Mouse (Mus musculus): ENCODE results near the gene Slc25a53. TPM values are rescaled to one million over a fixed set of nuclear protein-coding genes. Genes with fewer than 3 reads are reported as not detected.
"Not testable (repeated sequence)": the region's sequence is repeated elsewhere in the genome, so short reads cannot be mapped to it uniquely, and the experiment has no call there.

Slc25a53 gene
- 1 to 10 TPM; 5.7 to 6.1 TPM for total RNA-seq (2021)
- polyA plus RNA-seq (2012; rRNA removed), result 1.1 and 1.3 TPM in 2 replicates
- long read RNA-seq, partial matches to known transcripts, result 0 of 5 reads
- long read RNA-seq, other reads (novel, unspliced or antisense), result 3 of 5 reads

- peak; percentile 85 for DNase-seq
Measured at GRCm38 (mm10) chrX:137038000-137038483, at the start of gene Slc25a53. Slc25a53 (minus strand) TSS chrX:137038302.

- no peak for DNase-seq
Measured at GRCm38 (mm10) chrX:137063202-137063601, 25.1 kb upstream of the Slc25a53 start.

GRCm38 (mm10) chrX:137049425-137050225 is 11.5 kb upstream of the Slc25a53 start, which contains the start of gene Fam199x:
Fam199x (plus strand) TSS chrX:137049594.
- DNase-seq, result peak; percentile 89

GRCm38 (mm10) chrX:137049060-137049424 is 10.9 kb upstream of the Slc25a53 start:
- DNase-seq, result no peak

GRCm38 (mm10) chrX:137038502-137038901 is 400 bp upstream of the Slc25a53 start:
- no peak for DNase-seq

- DNase-seq, result no peak
Measured at GRCm38 (mm10) chrX:137037470-137037999, 567 bp downstream of the Slc25a53 start.

GRCm38 (mm10) chrX:137034322-137034721 is 3.8 kb downstream of the Slc25a53 start:
- no peak for DNase-seq

- DNase-seq, result no peak
Measured at GRCm38 (mm10) chrX:137031726-137032125, 6.4 kb downstream of the Slc25a53 start.

- DNase-seq, result no peak
Measured at GRCm38 (mm10) chrX:137030916-137031315, 7.2 kb downstream of the Slc25a53 start.

- peak; percentile 46 for DNase-seq
Measured at GRCm38 (mm10) chrX:137019310-137019709, 18.8 kb downstream of the Slc25a53 start.

- DNase-seq, result no peak
Measured at GRCm38 (mm10) chrX:137017668-137018067, 20.4 kb downstream of the Slc25a53 start.

- peak; percentile 20 for DNase-seq
Measured at GRCm38 (mm10) chrX:137015099-137015709, 22.9 kb downstream of the Slc25a53 start.

- no peak for DNase-seq
Measured at GRCm38 (mm10) chrX:136996256-136996655, 41.8 kb downstream of the Slc25a53 start.

- DNase-seq, result no peak
Measured at GRCm38 (mm10) chrX:136993641-136994040, 44.5 kb downstream of the Slc25a53 start.

GRCm38 (mm10) chrX:136992978-136993547 is 45.0 kb downstream of the Slc25a53 start, which contains the start of gene Zcchc18:
Zcchc18 (plus strand) TSS chrX:136993155.
- peak; percentile 56 for DNase-seq

GRCm38 (mm10) chrX:136992191-136992965 is 45.7 kb downstream of the Slc25a53 start:
- DNase-seq, result no peak

- no peak for DNase-seq
Measured at GRCm38 (mm10) chrX:136991274-136991673, 46.8 kb downstream of the Slc25a53 start.

GRCm38 (mm10) chrX:136986039-136986438 is 52.1 kb downstream of the Slc25a53 start:
- DNase-seq, result no peak

- no peak for DNase-seq
Measured at GRCm38 (mm10) chrX:136978616-136979015, 59.5 kb downstream of the Slc25a53 start.

- peak; percentile 42 for DNase-seq
Measured at GRCm38 (mm10) chrX:136976424-136977084, 61.5 kb downstream of the Slc25a53 start, which contains the start of the genes Tmsb15l and Tmsb15b1. Tmsb15l (minus strand) TSS chrX:136976869. Tmsb15b1 (minus strand) TSS chrX:136976874.

- DNase-seq, result not testable (repeated sequence)
Measured at GRCm38 (mm10) chrX:136975397-136975796, 62.7 kb downstream of the Slc25a53 start, which contains the start of gene Tmsb15b2. Tmsb15b2 (minus strand) TSS chrX:136975497.
